Mouse (Mus musculus): ENCODE measurements around the gene Ednra.

Gene Ednra

GRCm38 (mm10) chr8:77650646-77651190, 73.5 kb downstream of the Ednra start:
- no peak for DNase-seq (ENCODE audit: low spot score in 2 of 2)

- no peak for DNase-seq (ENCODE audit: low spot score in 2 of 2)
Observed at GRCm38 (mm10) chr8:77640093-77640839, 84.0 kb downstream of the Ednra start.

- DNase-seq (ENCODE audit: low spot score in 2 of 2): no peak
Observed at GRCm38 (mm10) chr8:77637593-77637992, 86.7 kb downstream of the Ednra start.

- DNase-seq (ENCODE audit: low spot score in 2 of 2): no peak
Observed at GRCm38 (mm10) chr8:77634035-77634434, 90.2 kb downstream of the Ednra start.

GRCm38 (mm10) chr8:77633211-77633610, 91.1 kb downstream of the Ednra start:
- DNase-seq (ENCODE audit: low spot score in 2 of 2): no peak

- no peak for DNase-seq (ENCODE audit: low spot score in 2 of 2)
Observed at GRCm38 (mm10) chr8:77630691-77631090, 93.6 kb downstream of the Ednra start.

- DNase-seq (ENCODE audit: low spot score in 2 of 2): peak in 1 of 2 experiments; percentile 79
Observed at GRCm38 (mm10) chr8:77629858-77630537, 94.3 kb downstream of the Ednra start.

GRCm38 (mm10) chr8:77623677-77624209, 100.5 kb downstream of the Ednra start:
- no peak for DNase-seq (ENCODE audit: low spot score in 2 of 2)

- DNase-seq (ENCODE audit: low spot score in 2 of 2): peak in 1 of 2 experiments; percentile 6
Observed at GRCm38 (mm10) chr8:77617916-77618315, 106.3 kb downstream of the Ednra start.
